Mouse (Mus musculus) kidney, adult 2 months (tissue): ENCODE measurements around the gene Abat.

ENCODE experiments used
- CTCF ChIP-seq: fragments of 200-500 bp; conservative IDR thresholded peaks from 2 replicates; pipeline ENCODE4 v1.5.1; 2011; ENCODE audit warnings: low read depth, mild to moderate bottlenecking, control low read depth, low read length, moderate library complexity, mixed read lengths; ENCODE audit not compliant: insufficient read depth, insufficient read length
- POLR2A ChIP-seq: fragments of 200-500 bp; IDR thresholded peaks from one replicate; pipeline ENCODE4 v1.6.1; 2011; ENCODE audit warnings: low read depth, low read length, control low read depth

DNA sequence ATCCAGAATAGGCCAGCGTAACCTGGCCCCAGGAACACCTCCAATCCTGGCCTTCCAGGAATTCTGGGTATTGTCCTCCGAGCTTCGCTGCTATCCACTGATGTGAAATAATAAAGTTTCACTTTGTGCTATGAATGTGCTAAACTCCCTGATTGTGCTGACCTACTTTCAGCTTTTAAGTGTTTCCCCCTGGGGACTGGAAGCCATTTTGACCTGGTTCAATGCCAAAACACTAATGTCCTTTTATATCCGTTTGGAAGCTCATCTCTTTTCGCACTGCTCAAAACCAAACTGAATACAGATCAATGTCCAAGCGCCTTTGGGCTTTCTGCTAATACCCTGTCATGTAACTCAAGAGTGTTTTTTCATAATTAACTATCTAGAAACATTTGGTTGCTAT, 22.2 kb downstream of the Abat start:
- no peak for TF ChIP-seq CTCF
- no peak for TF ChIP-seq POLR2A
